Mouse (Mus musculus): Measurements from ENCODE around the gene Wwtr1. TPM values are rescaled to one million over a fixed set of nuclear protein-coding genes. Genes with fewer than 3 reads are reported as not detected.

Wwtr1 gene
- polyA plus RNA-seq, 1 experiment from 2014 or later = 10.6 TPM

- 66% methylated on average over 1 of the region's 1 CpGs for WGBS
- H3K27me3 ChIP-seq (ENCODE audit: insufficient read depth, poor library complexity, severe bottlenecking) = no peaks in the 10 kb centered on the region
- H3K27ac ChIP-seq = no peak overlapping the region
- H3K4me3 ChIP-seq = no peak overlapping the region
- H3K9me3 ChIP-seq = peaks cover 5% of the 10 kb centered on the region
- peaks cover 11% of the 10 kb centered on the region; the same call in 1 of the 2 replicates for H3K36me3 ChIP-seq
- no peak for DNase-seq (ENCODE audit: low spot score)
- peaks cover 2% of the 10 kb centered on the region for H3K4me1 ChIP-seq (replicated peaks)
These were observed 44.9 kb downstream of the Wwtr1 start for GRCm38 (mm10) chr3:57530836-57531235.

- Histone ChIP-seq H3K36me3 (peaks cover 15% of the 10 kb centered on the region; the same call in 1 of the 2 replicates), H3K27me3 (ENCODE audit: insufficient read depth, poor library complexity, severe bottlenecking) (no peaks in the 10 kb centered on the region), H3K9me3 (peaks cover 8% of the 10 kb centered on the region), H3K27ac (no peak overlapping the region), H3K4me1 (replicated peaks) (no peaks in the 10 kb centered on the region), H3K4me3 (no peak overlapping the region)
- 93% methylated on average over 4 of the region's 4 CpGs for WGBS
- DNase-seq (ENCODE audit: low spot score) = no peak
These were observed 45.5 kb downstream of the Wwtr1 start for GRCm38 (mm10) chr3:57530221-57530620.

GRCm38 (mm10) chr3:57527154-57527553, 48.6 kb downstream of the Wwtr1 start:
- Histone ChIP-seq H3K9me3 (peaks cover 8% of the 10 kb centered on the region), H3K27me3 (ENCODE audit: insufficient read depth, poor library complexity, severe bottlenecking) (no peaks in the 10 kb centered on the region), H3K4me3 (no peak overlapping the region), H3K27ac (no peak overlapping the region), H3K4me1 (replicated peaks) (no peaks in the 10 kb centered on the region), H3K36me3 (peaks cover 15% of the 10 kb centered on the region; the same call in 1 of the 2 replicates)
- no peak for DNase-seq (ENCODE audit: low spot score)

GRCm38 (mm10) chr3:57523093-57523492, 52.6 kb downstream of the Wwtr1 start:
- DNase-seq (ENCODE audit: low spot score) = no peak
- WGBS = 95% methylated on average over 5 of the region's 5 CpGs
- H3K4me3 ChIP-seq = no peak overlapping the region

GRCm38 (mm10) chr3:57521876-57522275, 53.8 kb downstream of the Wwtr1 start:
- no peak for DNase-seq (ENCODE audit: low spot score)
- no peaks in the 10 kb centered on the region for H3K27me3 ChIP-seq (ENCODE audit: insufficient read depth, poor library complexity, severe bottlenecking)
- H3K36me3 ChIP-seq = peaks cover 9% of the 10 kb centered on the region; the same call in 1 of the 2 replicates
- no peaks in the 10 kb centered on the region for H3K4me1 ChIP-seq (replicated peaks)
- H3K27ac ChIP-seq = no peak overlapping the region
- no peak overlapping the region for H3K4me3 ChIP-seq
- WGBS = 80% methylated on average over 4 of the region's 4 CpGs
- H3K9me3 ChIP-seq = peaks cover 8% of the 10 kb centered on the region

More at GRCm38 (mm10) chr3:57523093-57523492, 52.6 kb downstream of the Wwtr1 start:
- no peaks in the 10 kb centered on the region for H3K4me1 ChIP-seq (replicated peaks)
- peaks cover 8% of the 10 kb centered on the region for H3K9me3 ChIP-seq
- no peaks in the 10 kb centered on the region for H3K27me3 ChIP-seq (ENCODE audit: insufficient read depth, poor library complexity, severe bottlenecking)
- peaks cover 13% of the 10 kb centered on the region; the same call in 1 of the 2 replicates for H3K36me3 ChIP-seq
- H3K27ac ChIP-seq = no peak overlapping the region

- H3K27me3 ChIP-seq (ENCODE audit: insufficient read depth, poor library complexity, severe bottlenecking) = no peaks in the 10 kb centered on the region
- WGBS = 93% methylated on average over 7 of the region's 7 CpGs
These were observed 55.7 kb downstream of the Wwtr1 start for GRCm38 (mm10) chr3:57519995-57520394.

GRCm38 (mm10) chr3:57516146-57516545, 59.6 kb downstream of the Wwtr1 start:
- Histone ChIP-seq H3K9me3 (no peaks in the 10 kb centered on the region), H3K4me3 (no peak overlapping the region), H3K27ac (no peak overlapping the region), H3K36me3 (no peaks in the 10 kb centered on the region), H3K4me1 (replicated peaks) (peaks cover 9% of the 10 kb centered on the region; the same call in 1 of the 2 replicates), H3K27me3 (ENCODE audit: insufficient read depth, poor library complexity, severe bottlenecking) (no peaks in the 10 kb centered on the region)
- no peak for DNase-seq (ENCODE audit: low spot score)
- 86% methylated on average over 4 of the region's 4 CpGs for WGBS

More at GRCm38 (mm10) chr3:57519995-57520394, 55.7 kb downstream of the Wwtr1 start:
- Histone ChIP-seq H3K4me3 (no peak overlapping the region), H3K9me3 (no peaks in the 10 kb centered on the region), H3K27ac (no peak overlapping the region), H3K4me1 (replicated peaks) (no peaks in the 10 kb centered on the region), H3K36me3 (no peaks in the 10 kb centered on the region)
- DNase-seq (ENCODE audit: low spot score) = no peak

GRCm38 (mm10) chr3:57515044-57515443, 60.7 kb downstream of the Wwtr1 start:
- 95% methylated on average over 7 of the region's 7 CpGs for WGBS
- Histone ChIP-seq H3K4me3 (no peak overlapping the region), H3K36me3 (no peaks in the 10 kb centered on the region)

GRCm38 (mm10) chr3:57511816-57512586, 63.7 kb downstream of the Wwtr1 start:
- Histone ChIP-seq H3K27me3 (ENCODE audit: insufficient read depth, poor library complexity, severe bottlenecking) (no peaks in the 10 kb centered on the region), H3K4me3 (no peak overlapping the region), H3K27ac (no peak overlapping the region), H3K9me3 (no peaks in the 10 kb centered on the region), H3K36me3 (no peaks in the 10 kb centered on the region), H3K4me1 (replicated peaks) (peaks cover 9% of the 10 kb centered on the region; the same call in 1 of the 2 replicates)
- 79% methylated on average over 18 of the region's 18 CpGs for WGBS
- DNase-seq (ENCODE audit: low spot score) = no peak

More at GRCm38 (mm10) chr3:57515044-57515443, 60.7 kb downstream of the Wwtr1 start:
- DNase-seq (ENCODE audit: low spot score) = no peak
- H3K9me3 ChIP-seq = no peaks in the 10 kb centered on the region
- H3K27ac ChIP-seq = no peak overlapping the region
- no peaks in the 10 kb centered on the region for H3K27me3 ChIP-seq (ENCODE audit: insufficient read depth, poor library complexity, severe bottlenecking)
- H3K4me1 ChIP-seq (replicated peaks) = peaks cover 9% of the 10 kb centered on the region; the same call in 1 of the 2 replicates

- no peaks in the 10 kb centered on the region for H3K9me3 ChIP-seq
- DNase-seq (ENCODE audit: low spot score) = no peak
- no peak overlapping the region for H3K27ac ChIP-seq
- H3K4me3 ChIP-seq = no peak overlapping the region
- peaks cover 9% of the 10 kb centered on the region; the same call in 1 of the 2 replicates for H3K4me1 ChIP-seq (replicated peaks)
- no peaks in the 10 kb centered on the region for H3K27me3 ChIP-seq (ENCODE audit: insufficient read depth, poor library complexity, severe bottlenecking)
- no peaks in the 10 kb centered on the region for H3K36me3 ChIP-seq
- 93% methylated on average over 7 of the region's 7 CpGs for WGBS
These were observed 65.6 kb downstream of the Wwtr1 start for GRCm38 (mm10) chr3:57509945-57510675.

GRCm38 (mm10) chr3:57505991-57506390, 69.7 kb downstream of the Wwtr1 start:
- Histone ChIP-seq H3K4me3 (no peak overlapping the region), H3K27ac (no peak overlapping the region), H3K36me3 (no peaks in the 10 kb centered on the region), H3K4me1 (replicated peaks) (0 out of 2 replicates have a peak, but pooled peaks cover 10% of the 10 kb centered on the region), H3K27me3 (ENCODE audit: insufficient read depth, poor library complexity, severe bottlenecking) (no peaks in the 10 kb centered on the region), H3K9me3 (no peaks in the 10 kb centered on the region)
- DNase-seq (ENCODE audit: low spot score) = no peak
- WGBS = 92% methylated on average over 10 of the region's 10 CpGs

GRCm38 (mm10) chr3:57504756-57505155, 71.0 kb downstream of the Wwtr1 start:
- no peaks in the 10 kb centered on the region for H3K27me3 ChIP-seq (ENCODE audit: insufficient read depth, poor library complexity, severe bottlenecking)
- 76% methylated on average over 2 of the region's 2 CpGs for WGBS
- H3K4me3 ChIP-seq = no peak overlapping the region
- H3K36me3 ChIP-seq = 0 out of 2 replicates have a peak, but pooled peaks cover 5% of the 10 kb centered on the region
- H3K27ac ChIP-seq = no peak overlapping the region
- no peak for DNase-seq (ENCODE audit: low spot score)
- no peaks in the 10 kb centered on the region for H3K9me3 ChIP-seq
- 0 out of 2 replicates have a peak, but pooled peaks cover 10% of the 10 kb centered on the region for H3K4me1 ChIP-seq (replicated peaks)

Data from hindbrain, embryonic 10.5 days (tissue).